Mouse (Mus musculus) liver, embryonic 15.5 days (tissue): Measurements from ENCODE around the gene Tm6sf1. TPM values are rescaled to one million over a fixed set of nuclear protein-coding genes. Genes with fewer than 3 reads are reported as not detected.

Source experiments
- ATAC-seq: fragments of 200-750 bp; cut with Nextera tagmentation; 2 replicates; pipeline ENCODE4 v1.8.0; 2017; ENCODE audit warnings: moderate number of reproducible peaks, mild to moderate bottlenecking, moderate library complexity; ENCODE audit not compliant: insufficient read depth
- H3K27ac ChIP-seq: fragments of 300-500 bp; sonication (generic); replicated peaks from 2 replicates; pipeline ENCODE4 v1.5.1; 2015; ENCODE audit warnings: mild to moderate bottlenecking, inconsistent platforms
- H3K27me3 ChIP-seq: fragments of 300-500 bp; sonication (generic); 2 replicates; pipeline ENCODE4 v1.6.1; 2015; ENCODE audit warnings: mild to moderate bottlenecking, inconsistent platforms
- H3K36me3 ChIP-seq: fragments of 300-500 bp; sonication (generic); replicated peaks from 2 replicates; pipeline ENCODE4 v1.6.1; 2015; ENCODE audit warnings: moderate library complexity, mild to moderate bottlenecking, inconsistent platforms
- H3K4me1 ChIP-seq: fragments of 300-500 bp; sonication (generic); replicated peaks from 2 replicates; pipeline ENCODE4 v1.6.1; 2015; ENCODE audit warnings: inconsistent platforms
- H3K4me2 ChIP-seq: fragments of 300-500 bp; sonication (generic); 2 replicates; pipeline ENCODE4 v1.6.1; 2015; ENCODE audit warnings: moderate library complexity, mild to moderate bottlenecking, inconsistent platforms
- H3K4me3 ChIP-seq: fragments of 300-500 bp; sonication (generic); replicated peaks from 2 replicates; pipeline ENCODE4 v1.5.1; 2015; ENCODE audit warnings: mild to moderate bottlenecking, inconsistent platforms
- H3K9ac ChIP-seq: fragments of 300-500 bp; sonication (generic); 2 replicates; pipeline ENCODE4 v1.6.1; 2015; ENCODE audit warnings: moderate library complexity, mild to moderate bottlenecking, inconsistent platforms
- H3K9me3 ChIP-seq: fragments of 300-500 bp; sonication (generic); replicated peaks from 2 replicates; pipeline ENCODE4 v1.6.1; 2016; ENCODE audit warnings: inconsistent platforms
- WGBS: fragments of 180-500 bp; shearing (Covaris S2); methylation state at CpG from one replicate; pipeline ENCODE4 v1.1.7; 2015; ENCODE audit warnings: mixed read lengths; ENCODE audit not compliant: insufficient replicate concordance; 5-methylcytosine and 5-hydroxymethylcytosine counted together
- polyA plus RNA-seq: library from polyadenylated mRNA; unstranded; fragments of >200 nt; fragmentation: Nextera tagmentation; extraction: Ambion mirVana; gene quantifications from 2 replicates; pipeline ENCODE4 v1.2.1, GENCODE M21; 2015

Gene Tm6sf1
- polyA plus RNA-seq, 1 experiment from 2014 or later = 11.1 TPM

DNA sequence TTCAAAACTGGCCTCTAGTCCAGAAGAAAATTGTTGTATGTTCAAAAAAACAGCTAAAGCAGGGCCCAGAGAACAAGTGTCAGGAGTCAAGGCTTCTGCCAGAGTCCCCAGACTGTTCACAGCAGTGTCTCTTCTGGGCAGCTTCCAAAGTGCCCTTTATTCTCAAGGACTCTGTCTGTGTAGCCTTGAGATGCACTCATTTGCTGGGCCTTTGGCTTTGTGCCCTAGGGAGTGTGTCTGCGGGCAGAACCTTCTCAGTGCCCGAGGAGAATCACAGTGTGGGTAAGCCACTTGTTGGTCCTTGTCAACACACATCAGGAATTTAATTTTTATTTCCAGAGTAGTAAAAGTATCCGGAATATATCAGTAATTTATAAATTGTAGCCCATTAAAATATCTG, 22.8 kb downstream of the Tm6sf1 start:
- H3K4me3 ChIP-seq = no peak overlapping the region
- H3K4me1 ChIP-seq = no peaks in the 10 kb centered on the region
- peaks cover 55% of the 10 kb centered on the region for H3K27me3 ChIP-seq
- H3K9ac ChIP-seq = no peak overlapping the region
- no peak for ATAC-seq
- no peaks in the 10 kb centered on the region for H3K36me3 ChIP-seq
- 71% methylated on average over 3 of the region's 3 CpGs for WGBS
- no peak overlapping the region for H3K4me2 ChIP-seq
- no peaks in the 10 kb centered on the region for H3K9me3 ChIP-seq
- no peak overlapping the region for H3K27ac ChIP-seq

DNA sequence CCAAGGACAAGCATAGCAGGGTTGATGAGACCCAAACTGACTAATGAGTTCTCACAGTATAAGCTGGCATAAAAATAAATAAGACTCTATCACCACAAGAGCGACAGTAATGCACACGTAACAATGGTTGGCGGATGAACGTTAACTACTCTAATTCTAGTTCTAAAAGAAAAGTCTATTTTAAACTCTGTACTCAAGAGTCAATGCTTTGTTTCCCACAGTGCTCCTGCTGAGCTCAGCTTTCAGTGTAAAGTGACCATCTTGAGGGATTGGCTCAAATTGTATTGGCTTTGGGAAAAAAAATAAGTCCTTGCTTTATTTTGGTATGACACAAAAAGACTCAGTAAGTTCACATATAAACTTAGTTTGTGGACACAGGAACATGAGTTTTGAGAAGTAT, 26.3 kb downstream of the Tm6sf1 start:
- no peak for ATAC-seq

DNA sequence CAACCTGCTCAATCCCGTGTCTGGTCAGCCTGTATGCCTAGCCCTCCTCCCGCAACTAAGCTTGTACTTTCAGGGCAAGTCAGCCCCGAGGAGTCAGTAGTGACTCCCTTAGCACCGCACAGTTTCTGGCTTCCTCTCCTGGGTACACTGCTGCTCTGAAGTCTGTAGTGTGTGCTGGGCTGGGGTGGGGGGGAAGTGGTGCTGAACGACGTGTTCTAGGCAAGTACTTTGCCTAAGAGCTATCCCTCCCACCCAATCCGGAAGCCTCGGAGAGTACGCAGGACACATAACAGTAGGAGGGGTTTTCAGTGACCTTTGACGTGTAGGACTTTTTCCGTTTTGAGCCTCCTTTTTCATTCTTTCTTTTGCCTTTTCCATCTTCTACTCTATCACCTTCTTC, 40.6 kb downstream of the Tm6sf1 start:
- H3K4me2 ChIP-seq = no peak overlapping the region
- H3K9me3 ChIP-seq = no peaks in the 10 kb centered on the region
- no peak overlapping the region for H3K4me3 ChIP-seq
- peaks cover 15% of the 10 kb centered on the region for H3K27me3 ChIP-seq
- ATAC-seq = no peak
- H3K4me1 ChIP-seq = no peaks in the 10 kb centered on the region
- no peak overlapping the region for H3K9ac ChIP-seq
- H3K36me3 ChIP-seq = no peaks in the 10 kb centered on the region
- H3K27ac ChIP-seq = no peak overlapping the region
- 59% methylated on average over 11 of the region's 11 CpGs for WGBS

More for the DNA sequence above, 26.3 kb downstream of the Tm6sf1 start:
- Histone ChIP-seq H3K27me3 (peaks cover 30% of the 10 kb centered on the region), H3K9me3 (no peaks in the 10 kb centered on the region), H3K36me3 (no peaks in the 10 kb centered on the region), H3K4me2 (no peak overlapping the region), H3K4me3 (no peak overlapping the region), H3K4me1 (no peaks in the 10 kb centered on the region), H3K9ac (no peak overlapping the region), H3K27ac (no peak overlapping the region)
- WGBS = 83% methylated on average over 4 of the region's 4 CpGs

DNA sequence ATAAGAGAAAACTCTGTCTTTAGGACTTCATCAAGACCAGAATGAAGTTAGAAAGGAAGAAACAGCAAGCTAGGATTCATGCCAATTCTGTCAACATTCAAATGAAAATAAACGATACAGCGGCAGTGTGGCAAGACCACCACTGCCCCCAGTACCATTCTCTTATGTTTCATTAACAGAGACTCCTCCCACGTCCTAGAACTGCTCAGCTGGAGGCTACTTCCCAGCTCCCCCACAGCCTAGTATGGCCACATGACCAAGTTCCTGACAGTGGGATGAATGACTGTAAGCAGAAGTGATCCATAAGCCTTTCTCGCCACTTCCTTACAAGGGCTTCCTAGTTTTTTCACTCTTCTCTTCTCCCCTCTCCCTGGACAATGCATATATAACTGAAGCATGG, 45.3 kb downstream of the Tm6sf1 start:
- Histone ChIP-seq H3K36me3 (no peaks in the 10 kb centered on the region), H3K9me3 (no peaks in the 10 kb centered on the region), H3K4me3 (no peak overlapping the region), H3K27ac (no peak overlapping the region), H3K4me1 (no peaks in the 10 kb centered on the region), H3K27me3 (peaks cover 16% of the 10 kb centered on the region; the same call in 1 of the 2 replicates), H3K9ac (no peak overlapping the region), H3K4me2 (no peak overlapping the region)
- ATAC-seq = no peak
- 50% methylated on average over 4 of the region's 4 CpGs for WGBS

DNA sequence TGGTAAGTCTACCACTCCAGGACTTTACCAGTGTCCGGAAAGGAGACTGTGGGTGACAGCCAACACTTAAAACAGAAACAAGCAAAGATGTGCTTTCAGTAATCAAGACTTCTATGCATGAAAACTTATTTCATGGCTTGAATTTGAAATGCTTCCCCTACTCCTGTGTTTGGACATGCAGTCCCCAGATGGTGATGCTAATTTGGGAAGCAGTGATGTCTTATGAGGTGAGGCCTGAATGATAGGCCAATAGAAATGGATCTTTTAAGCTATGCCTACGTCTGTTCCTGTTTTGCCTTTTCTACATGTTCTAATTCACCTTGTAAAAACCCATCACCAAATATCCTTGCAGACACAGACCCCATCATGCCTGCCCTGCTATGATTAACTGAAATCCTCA, 46.1 kb downstream of the Tm6sf1 start:
- 65% methylated on average over 2 of the region's 2 CpGs for WGBS
- H3K4me1 ChIP-seq = no peaks in the 10 kb centered on the region
- no peak overlapping the region for H3K9ac ChIP-seq
- no peak for ATAC-seq
- no peak overlapping the region for H3K4me3 ChIP-seq
- no peak overlapping the region for H3K27ac ChIP-seq
- H3K9me3 ChIP-seq = no peaks in the 10 kb centered on the region
- no peaks in the 10 kb centered on the region for H3K36me3 ChIP-seq
- H3K27me3 ChIP-seq = peaks cover 16% of the 10 kb centered on the region; the same call in 1 of the 2 replicates
- H3K4me2 ChIP-seq = no peak overlapping the region

- Histone ChIP-seq H3K36me3 (no peaks in the 10 kb centered on the region), H3K4me1 (no peaks in the 10 kb centered on the region), H3K4me3 (no peak overlapping the region), H3K27me3 (no peaks in the 10 kb centered on the region), H3K27ac (no peak overlapping the region), H3K4me2 (no peak overlapping the region), H3K9ac (no peak overlapping the region), H3K9me3 (no peaks in the 10 kb centered on the region)
- 58% methylated on average over 5 of the region's 5 CpGs for WGBS
- ATAC-seq = no peak
These were observed 59.5 kb downstream of the Tm6sf1 start for GRCm38 (mm10) chr7:81918316-81918715.

GRCm38 (mm10) chr7:81920314-81920713, 61.5 kb downstream of the Tm6sf1 start:
- Histone ChIP-seq H3K4me2 (no peak overlapping the region), H3K27ac (no peak overlapping the region), H3K36me3 (no peaks in the 10 kb centered on the region), H3K9ac (no peak overlapping the region), H3K27me3 (no peaks in the 10 kb centered on the region), H3K9me3 (no peaks in the 10 kb centered on the region), H3K4me3 (no peak overlapping the region), H3K4me1 (no peaks in the 10 kb centered on the region)
- ATAC-seq = no peak
- 57% methylated on average over 4 of the region's 4 CpGs for WGBS

DNA sequence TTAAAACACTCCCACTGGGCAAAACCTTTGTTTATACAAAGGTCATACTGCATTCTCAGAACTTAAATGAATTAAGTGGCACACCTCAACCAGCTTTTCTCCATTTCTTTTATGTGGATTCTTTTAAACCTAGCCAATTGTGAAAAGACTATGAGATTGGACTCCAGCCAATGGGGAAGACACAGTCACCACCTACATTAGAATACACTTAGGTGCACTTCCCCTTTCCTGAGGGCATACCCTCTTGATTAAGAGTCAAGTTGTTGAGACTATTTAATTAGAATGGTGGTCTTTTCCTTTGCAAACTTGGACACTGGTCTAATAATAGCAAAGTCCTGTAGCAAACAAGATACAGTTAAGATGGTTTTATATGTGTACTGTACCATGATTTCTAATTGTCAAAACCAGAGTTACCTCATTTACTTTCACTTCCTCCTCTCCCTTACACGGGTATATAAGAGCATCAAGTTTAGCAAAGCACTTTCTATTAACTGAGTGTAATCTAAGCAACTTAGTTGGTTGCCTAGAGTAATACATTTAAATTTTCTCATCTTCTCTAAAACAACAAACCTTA, 62.7 kb downstream of the Tm6sf1 start:
- 12% methylated on average over 1 of the region's 1 CpGs for WGBS
- ATAC-seq = no peak

DNA sequence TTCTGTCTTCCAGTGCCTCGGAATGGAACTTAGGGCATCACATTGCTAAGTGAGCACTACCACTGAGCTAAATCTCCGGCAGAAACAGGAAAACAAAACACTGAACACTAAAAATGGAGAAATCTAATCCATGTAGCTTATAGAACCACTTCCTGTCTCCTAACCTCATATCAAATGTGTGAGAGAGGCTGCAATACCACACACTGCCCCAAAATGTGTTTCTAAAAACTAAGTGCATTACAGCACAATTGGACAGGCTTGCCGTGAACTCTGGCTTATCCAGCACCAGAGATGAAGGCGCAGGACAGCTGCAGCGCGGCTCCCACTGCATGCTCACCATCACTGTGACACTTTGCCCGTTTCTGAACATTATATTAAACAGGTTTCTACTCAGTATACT, 70.2 kb downstream of the Tm6sf1 start:
- Histone ChIP-seq H3K9ac (no peak overlapping the region), H3K9me3 (no peaks in the 10 kb centered on the region), H3K27ac (no peak overlapping the region), H3K4me2 (no peak overlapping the region), H3K4me3 (no peak overlapping the region), H3K27me3 (peaks cover 38% of the 10 kb centered on the region), H3K36me3 (no peaks in the 10 kb centered on the region), H3K4me1 (peaks cover 3% of the 10 kb centered on the region; the same call in 1 of the 2 replicates)
- ATAC-seq = no peak
- WGBS = 52% methylated on average over 7 of the region's 7 CpGs

More for the DNA sequence above, 62.7 kb downstream of the Tm6sf1 start:
- H3K27ac ChIP-seq = no peak overlapping the region
- H3K9ac ChIP-seq = no peak overlapping the region
- no peak overlapping the region for H3K4me2 ChIP-seq
- no peaks in the 10 kb centered on the region for H3K9me3 ChIP-seq
- no peaks in the 10 kb centered on the region for H3K4me1 ChIP-seq
- no peaks in the 10 kb centered on the region for H3K36me3 ChIP-seq
- no peak overlapping the region for H3K4me3 ChIP-seq
- no peaks in the 10 kb centered on the region for H3K27me3 ChIP-seq

DNA sequence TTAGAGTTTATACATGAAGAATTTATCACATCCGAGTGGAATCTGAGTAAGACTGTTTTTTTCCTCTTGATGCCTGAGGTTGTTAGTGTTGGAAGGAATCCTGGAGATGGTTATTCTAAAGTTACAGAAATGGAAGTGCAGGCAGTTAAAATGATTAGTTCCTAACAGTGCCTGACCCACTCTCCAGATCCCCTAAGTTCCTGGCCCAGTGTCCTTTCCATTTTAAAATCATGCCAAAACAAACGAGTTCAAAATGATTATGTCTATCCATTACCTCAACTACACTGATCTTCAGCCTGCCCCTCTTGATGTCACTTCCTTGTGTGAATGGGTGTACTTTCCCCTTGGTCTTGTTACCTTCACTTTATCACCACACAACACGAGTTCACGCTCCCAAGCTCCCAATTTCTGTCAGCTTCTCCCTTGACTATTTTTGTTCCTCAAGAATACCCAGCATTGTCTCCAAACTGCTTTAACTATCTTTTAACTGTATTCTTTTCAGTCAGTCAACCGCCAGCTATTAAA, 73.8 kb downstream of the Tm6sf1 start:
- H3K9ac ChIP-seq = no peak overlapping the region
- ATAC-seq = no peak
- WGBS = 41% methylated on average over 5 of the region's 5 CpGs
- H3K36me3 ChIP-seq = no peaks in the 10 kb centered on the region
- H3K4me3 ChIP-seq = no peak overlapping the region
- H3K4me2 ChIP-seq = no peak overlapping the region
- no peak overlapping the region for H3K27ac ChIP-seq
- H3K27me3 ChIP-seq = peaks cover 69% of the 10 kb centered on the region
- H3K9me3 ChIP-seq = no peaks in the 10 kb centered on the region
- H3K4me1 ChIP-seq = peaks cover 3% of the 10 kb centered on the region; the same call in 1 of the 2 replicates

DNA sequence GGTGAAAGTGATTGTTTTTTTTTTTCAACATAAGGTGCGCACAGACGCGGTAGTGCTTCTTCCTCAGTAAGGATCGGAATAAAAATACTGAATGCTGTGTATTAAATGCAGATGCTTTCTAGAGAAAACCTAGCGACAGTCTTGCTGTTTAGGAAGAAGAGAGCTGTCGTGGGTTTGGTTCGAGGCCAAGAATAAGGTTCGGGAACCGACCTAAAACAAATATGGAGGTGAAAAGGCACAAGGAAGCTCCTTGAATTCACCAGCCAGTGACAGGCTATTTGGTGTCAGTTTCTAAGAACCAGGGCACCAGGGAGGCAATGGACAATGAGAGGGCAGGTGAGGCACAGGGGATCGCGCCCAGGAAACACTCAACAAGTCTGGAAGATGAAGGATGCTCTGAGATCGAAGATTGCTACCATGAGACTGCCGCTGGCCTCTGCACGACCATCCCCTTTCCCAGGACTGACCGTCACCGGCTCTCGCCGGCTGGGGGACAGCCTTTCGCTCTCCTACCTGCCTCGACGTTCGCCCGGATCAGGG, 74.3 kb downstream of the Tm6sf1 start:
- Histone ChIP-seq H3K27ac (no peak overlapping the region), H3K27me3 (peaks cover 74% of the 10 kb centered on the region), H3K4me3 (peak overlapping the region; percentile 50), H3K9me3 (no peaks in the 10 kb centered on the region), H3K4me1 (peaks cover 3% of the 10 kb centered on the region; the same call in 1 of the 2 replicates), H3K9ac (no peak overlapping the region), H3K4me2 (peak overlapping the region; percentile 62), H3K36me3 (no peaks in the 10 kb centered on the region)
- WGBS = 13% methylated on average over 22 of the region's 23 CpGs
- ATAC-seq = no peak
